Mouse (Mus musculus) CH12.LX (cell line): ENCODE results near the gene Pcsk6. TPM values are rescaled to one million over a fixed set of nuclear protein-coding genes. Genes with fewer than 3 reads are reported as not detected.

Experiments
- DNase-seq: peaks from one replicate; pipeline ENCODE4 v3.0.0-alpha.2; 2013; ENCODE audit errors: extremely low read depth
- H3K27ac ChIP-seq: 2 replicates; pipeline ENCODE4 v1.5.1; 2012; ENCODE audit warnings: low read depth, mild to moderate bottlenecking, control low read depth, moderate library complexity; ENCODE audit not compliant: insufficient read depth
- H3K27me3 ChIP-seq: replicated peaks from 2 replicates; pipeline ENCODE3; 2012; ENCODE audit warnings: inconsistent platforms
- H3K36me3 ChIP-seq, 2 experiments: replicated peaks in 1 of 2; 2 replicates each; pipeline versions ENCODE3 to v1.6.1; 2012; ENCODE audit warnings: inconsistent platforms in 1 of 2, low read length in 1 of 2, mild to moderate bottlenecking in 1 of 2, mixed read lengths in 1 of 2, moderate library complexity in 1 of 2; ENCODE audit not compliant: control insufficient read depth in 1 of 2, insufficient read depth in 1 of 2
- H3K4me1 ChIP-seq, 2 experiments: 2 replicates each; pipeline ENCODE4 v1.6.1; 2012; ENCODE audit warnings: inconsistent platforms in 1 of 2, moderate library complexity in 1 of 2; ENCODE audit not compliant: insufficient read depth in 2 of 2, control insufficient read depth in 1 of 2
- H3K4me2 ChIP-seq: 2 replicates; pipeline ENCODE4 v1.6.1; 2012; ENCODE audit warnings: low read depth, mild to moderate bottlenecking, control low read depth; ENCODE audit not compliant: poor library complexity, insufficient read depth, severe bottlenecking
- H3K4me3 ChIP-seq, 3 experiments: fragments of 150-350 bp in 1 of 3; sonication (generic) in 1 of 3; replicated peaks in 1 of 3; 2 replicates each; pipeline versions ENCODE3 to v1.5.1; 2011 to 2012; ENCODE audit warnings: low read depth in 2 of 3, low read length in 2 of 3, mild to moderate bottlenecking in 2 of 3, moderate library complexity in 2 of 3, control low read depth in 1 of 3, improper control_type of control experiment in 1 of 3, inconsistent platforms in 1 of 3, mixed read lengths in 1 of 3; ENCODE audit not compliant: poor library complexity in 1 of 3
- H3K79me2 ChIP-seq: replicated peaks from 2 replicates; pipeline ENCODE4 v1.6.1; 2012; ENCODE audit warnings: mild to moderate bottlenecking, moderate library complexity; ENCODE audit not compliant: control insufficient read depth, poor library complexity, insufficient read depth, severe bottlenecking; ENCODE audit errors: extremely low read depth
- H3K9ac ChIP-seq: 2 replicates; pipeline ENCODE4 v1.6.1; 2012; ENCODE audit warnings: low read depth, mild to moderate bottlenecking, control low read depth, moderate library complexity; ENCODE audit not compliant: insufficient read depth
- H3K9me3 ChIP-seq: replicated peaks from 2 replicates; pipeline ENCODE3; 2012; ENCODE audit warnings: low read length, inconsistent platforms, mixed read lengths
- BHLHE40 ChIP-seq: IDR thresholded peaks from 2 replicates; pipeline ENCODE4 v1.6.1; 2011; ENCODE audit warnings: mild to moderate bottlenecking, low read depth, low read length, improper control_type of control experiment
- CHD1 ChIP-seq: IDR thresholded peaks from 2 replicates; pipeline ENCODE4 v1.6.1; 2012; ENCODE audit warnings: low read depth, low read length, improper control_type of control experiment, inconsistent platforms
- CTCF ChIP-seq, 2 experiments: IDR thresholded peaks in 1 of 2; conservative IDR thresholded peaks in 1 of 2; 2 replicates each; pipeline ENCODE4 v1.5.1; 2011 to 2012; ENCODE audit warnings: low read depth in 2 of 2, low read length in 2 of 2, improper control_type of control experiment in 1 of 2, inconsistent platforms in 1 of 2, mild to moderate bottlenecking in 1 of 2, moderate library complexity in 1 of 2
- E2F4 ChIP-seq: IDR thresholded peaks from 2 replicates; pipeline ENCODE4 v1.6.1; 2011; ENCODE audit warnings: low read depth, low read length, improper control_type of control experiment; ENCODE audit not compliant: insufficient replicate concordance
- ELF1 ChIP-seq: IDR thresholded peaks from 2 replicates; pipeline ENCODE4 v1.6.1; 2014; ENCODE audit warnings: low read depth, mild to moderate bottlenecking, inconsistent platforms, low read length, improper control_type of control experiment
- GABPA ChIP-seq: IDR thresholded peaks from 2 replicates; pipeline ENCODE4 v1.6.1; 2012; ENCODE audit warnings: low read depth, low read length, improper control_type of control experiment, inconsistent platforms; ENCODE audit not compliant: insufficient replicate concordance
- HCFC1 ChIP-seq: IDR thresholded peaks from 2 replicates; pipeline ENCODE4 v1.6.1; 2012; ENCODE audit warnings: low read depth, mild to moderate bottlenecking, inconsistent platforms, low read length, improper control_type of control experiment
- JUN ChIP-seq: IDR thresholded peaks from 2 replicates; pipeline ENCODE4 v1.6.1; 2011; ENCODE audit warnings: low read depth, mild to moderate bottlenecking, low read length, improper control_type of control experiment, moderate library complexity; ENCODE audit not compliant: insufficient read depth
- JUND ChIP-seq: conservative IDR thresholded peaks from 2 replicates; pipeline ENCODE4 v1.6.1; 2011; ENCODE audit warnings: low read depth, low read length, improper control_type of control experiment
- KAT2A ChIP-seq: IDR thresholded peaks from 2 replicates; pipeline ENCODE4 v1.6.1; 2012; ENCODE audit warnings: low read length, improper control_type of control experiment, inconsistent platforms; ENCODE audit not compliant: insufficient replicate concordance
- MAFK ChIP-seq: IDR thresholded peaks from 2 replicates; pipeline ENCODE4 v1.6.1; 2011; ENCODE audit warnings: low read length, improper control_type of control experiment; ENCODE audit not compliant: insufficient replicate concordance
- MAX ChIP-seq: IDR thresholded peaks from 2 replicates; pipeline ENCODE4 v1.6.1; 2011; ENCODE audit warnings: low read length, improper control_type of control experiment
- MAZ ChIP-seq: IDR thresholded peaks from 2 replicates; pipeline ENCODE4 v1.6.1; 2012; ENCODE audit warnings: low read depth, mild to moderate bottlenecking, inconsistent platforms, low read length, improper control_type of control experiment, moderate library complexity
- MXI1 ChIP-seq: IDR thresholded peaks from 2 replicates; pipeline ENCODE4 v1.6.1; 2011; ENCODE audit warnings: mild to moderate bottlenecking, low read depth, low read length, improper control_type of control experiment
- NELFE ChIP-seq: IDR thresholded peaks from 2 replicates; pipeline ENCODE4 v1.6.1; 2011; ENCODE audit warnings: low read depth, low read length, improper control_type of control experiment
- NRF1 ChIP-seq: IDR thresholded peaks from 2 replicates; pipeline ENCODE4 v1.6.1; 2014; ENCODE audit warnings: low read depth, mild to moderate bottlenecking, inconsistent platforms, low read length, improper control_type of control experiment, moderate library complexity
- POLR2A ChIP-seq: IDR thresholded peaks from 2 replicates; pipeline ENCODE4 v1.6.1; 2011; ENCODE audit warnings: low read depth, mild to moderate bottlenecking, improper control_type of control experiment, low read length
- POLR2AphosphoS2 ChIP-seq: IDR thresholded peaks from 2 replicates; pipeline ENCODE4 v1.6.1; 2011; ENCODE audit warnings: low read depth, low read length, improper control_type of control experiment
- RAD21 ChIP-seq: IDR thresholded peaks from 2 replicates; pipeline ENCODE4 v1.6.1; 2011; ENCODE audit warnings: low read depth, mild to moderate bottlenecking, low read length, improper control_type of control experiment, moderate library complexity
- RCOR1 ChIP-seq: conservative IDR thresholded peaks from 2 replicates; pipeline ENCODE4 v1.6.1; 2012; ENCODE audit warnings: low read depth, mild to moderate bottlenecking, inconsistent platforms, low read length, improper control_type of control experiment
- SIN3A ChIP-seq: IDR thresholded peaks from 2 replicates; pipeline ENCODE4 v1.6.1; 2012; ENCODE audit warnings: low read length, improper control_type of control experiment, inconsistent platforms
- SMC3 ChIP-seq: IDR thresholded peaks from 2 replicates; pipeline ENCODE4 v1.6.1; 2011; ENCODE audit warnings: low read depth, low read length, improper control_type of control experiment
- TCF12 ChIP-seq: IDR thresholded peaks from 2 replicates; pipeline ENCODE4 v1.6.1; 2014; ENCODE audit warnings: low read depth, mild to moderate bottlenecking, inconsistent platforms, low read length, improper control_type of control experiment
- USF2 ChIP-seq: conservative IDR thresholded peaks from 2 replicates; pipeline ENCODE4 v1.6.1; 2011; ENCODE audit warnings: low read depth, low read length, improper control_type of control experiment
- ZC3H11A ChIP-seq: IDR thresholded peaks from 2 replicates; pipeline ENCODE4 v1.6.1; 2012; ENCODE audit warnings: low read depth, mild to moderate bottlenecking, inconsistent platforms, low read length, improper control_type of control experiment
- ZKSCAN1 ChIP-seq: IDR thresholded peaks from 2 replicates; pipeline ENCODE4 v1.6.1; 2012; ENCODE audit warnings: low read depth, inconsistent platforms, low read length, improper control_type of control experiment, borderline replicate concordance
- ZNF384 ChIP-seq: IDR thresholded peaks from 2 replicates; pipeline ENCODE4 v1.6.1; 2012; ENCODE audit warnings: low read depth, low read length, improper control_type of control experiment, inconsistent platforms
- dilution Hi-C: fragments of 300-500 bp; cut with MboI; formaldehyde crosslinking; loops from 2 replicates; pipeline ENCODE4 v1.14.3; 2020; ENCODE audit warnings: low sequenced_read_pairs; ENCODE audit not compliant: extremely low pct_unique_long_range_greater_than_20kb, extremely low pct_ligation_motif_present
- in situ Hi-C: fragments of 300-500 bp; cut with MboI; formaldehyde crosslinking; loops from 3 replicates; pipeline ENCODE4 v1.14.3; 2019; ENCODE audit warnings: low sequenced_read_pairs, low pct_ligation_motif_present, low pct_unique_long_range_greater_than_20kb, mixed read lengths
- polyA plus RNA-seq: library from polyadenylated mRNA; unstranded; fragments of >175 nt; gene quantifications from 2 replicates; pipeline ENCODE4 v1.2.1, GENCODE M21; 2012; ENCODE audit warnings: low read depth; ENCODE audit not compliant: insufficient read length
- total RNA-seq, 2 experiments: library from RNA; depleted of rRNA; stranded (reverse); fragments of 300-350 nt in 1 of 2; fragments of >200 nt in 1 of 2; gene quantifications; 2 replicates each; pipeline ENCODE4 v1.2.3; 2012 to 2014

Pcsk6 gene
- total and polyA plus RNA-seq, 3 experiments: not detected

- Histone ChIP-seq H3K27ac (no peak overlapping the region), H3K9ac (no peak overlapping the region), H3K79me2 (no peaks in the 10 kb centered on the region), H3K27me3 (peaks cover 59% of the 10 kb centered on the region), H3K4me3 (no peak overlapping the region), H3K4me1 (no peaks in the 10 kb centered on the region), H3K9me3 (peaks cover 7% of the 10 kb centered on the region), H3K36me3 (no peaks in the 10 kb centered on the region), H3K4me2 (no peak overlapping the region)
- DNase-seq: no peak
- in situ Hi-C loops (no loop called here), dilution Hi-C loops (no loop called here)
- TF ChIP-seq RCOR1: no peak
- no peak for TF ChIP-seq SIN3A
- no peak for TF ChIP-seq E2F4
- TF ChIP-seq MAX: no peak
- no peak for TF ChIP-seq ELF1
- TF ChIP-seq CHD1: no peak
- TF ChIP-seq POLR2AphosphoS2: no peak
- TF ChIP-seq HCFC1: no peak
- no peak for TF ChIP-seq JUND
- no peak for TF ChIP-seq RAD21
- no peak for TF ChIP-seq NELFE
- TF ChIP-seq JUN: no peak
- no peak for TF ChIP-seq KAT2A
- no peak for TF ChIP-seq MXI1
- TF ChIP-seq ZKSCAN1: no peak
- no peak for TF ChIP-seq CTCF (conservative IDR thresholded peaks at IDR 0.05 in 1 of 2, IDR thresholded peaks at IDR 0.05 in 1 of 2; ENCODE audit: low read depth in 2 of 2, low read length in 2 of 2)
Observed at GRCm38 (mm10) chr7:65903456-65903855, 41.9 kb downstream of the Pcsk6 start.

DNA sequence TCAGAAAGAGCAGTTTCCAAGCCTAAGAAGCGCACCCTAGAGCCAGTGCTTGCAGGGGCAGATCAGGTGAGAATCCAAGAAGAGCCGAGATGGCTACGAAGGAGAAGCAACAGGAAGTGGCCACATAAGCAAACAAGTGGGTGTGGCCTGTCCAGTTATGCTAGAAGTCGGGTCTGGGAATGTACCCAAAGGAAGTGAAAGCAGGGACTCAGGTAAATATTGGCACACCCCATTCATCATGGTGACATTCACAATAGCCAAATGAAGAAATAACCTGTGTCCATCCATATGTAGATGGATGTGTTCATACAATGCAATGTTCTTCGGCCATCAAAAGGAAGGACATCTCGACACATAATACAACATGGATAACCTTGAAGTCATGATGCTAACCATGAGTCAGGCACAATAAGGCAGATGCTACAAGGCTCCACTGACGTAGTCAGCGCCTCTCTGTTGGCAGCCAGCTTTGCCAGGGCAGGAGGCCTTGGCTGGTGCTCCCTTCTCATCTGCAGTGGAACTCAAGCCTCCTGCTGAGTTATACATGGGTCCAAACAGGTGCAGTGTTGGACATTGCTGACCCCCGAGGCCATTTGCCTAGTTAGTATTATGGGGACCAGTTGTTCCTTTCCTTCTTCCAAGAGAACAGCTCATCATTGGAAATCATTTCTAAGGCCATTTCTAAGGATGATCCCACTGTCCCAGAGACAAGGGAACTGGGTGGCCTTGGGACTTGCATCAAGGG, 45.2 kb downstream of the Pcsk6 start:
- no peak overlapping the region for H3K9ac ChIP-seq
- no peak overlapping the region for H3K27ac ChIP-seq
- dilution Hi-C loops (no loop called here), in situ Hi-C loops (no loop called here)
- H3K79me2 ChIP-seq: no peaks in the 10 kb centered on the region
- H3K4me3 ChIP-seq: no peak overlapping the region
- peaks cover 71% of the 10 kb centered on the region for H3K27me3 ChIP-seq
- TF ChIP-seq NELFE (no peak), MAZ (no peak), MAX (no peak), MAFK (no peak), POLR2A (no peak), BHLHE40 (no peak), ZC3H11A (no peak), TCF12 (no peak), SMC3 (no peak), ZKSCAN1 (no peak), ZNF384 (no peak), CTCF (conservative IDR thresholded peaks at IDR 0.05 in 1 of 2, IDR thresholded peaks at IDR 0.05 in 1 of 2; ENCODE audit: low read depth in 2 of 2, low read length in 2 of 2) (no peak), SIN3A (no peak), USF2 (no peak), GABPA (no peak), NRF1 (no peak), CHD1 (no peak)
- DNase-seq: no peak
- H3K36me3 ChIP-seq: no peaks in the 10 kb centered on the region
- H3K4me1 ChIP-seq: no peaks in the 10 kb centered on the region
- no peaks in the 10 kb centered on the region for H3K9me3 ChIP-seq
- no peak overlapping the region for H3K4me2 ChIP-seq
